In genomic region chr2:132283236-132284070, GRCm38 (mm10) we compare ENCODE assay signal across 8 mouse cellular contexts. TPM values are rescaled to one million over a fixed set of nuclear protein-coding genes. Genes with fewer than 3 reads are reported as not detected.
DNase-seq lines count a peak whose midpoint lies in the region; ATAC-seq and TF ChIP-seq lines count a peak whose summit lies in the region.

No protein-coding gene starts in this region.

- no peaks in the 10 kb centered on the region for H3K27me3 ChIP-seq in lung, embryonic 15.5 days
- H3K27me3 ChIP-seq in forebrain, embryonic 12.5 days: no peaks in the 10 kb centered on the region
- no peaks in the 10 kb centered on the region for H3K27me3 ChIP-seq in limb, embryonic 14.5 days (ENCODE audit: control insufficient read depth, insufficient read depth, low read length)
- H3K27me3 ChIP-seq in small intestine, adult 2 months (ENCODE audit: control insufficient read depth, insufficient read depth, low read length): no peaks in the 10 kb centered on the region

- peak; percentile 55; the same call in 1 of the 2 replicates for ATAC-seq in lung, embryonic 15.5 days (ENCODE audit: borderline replicate concordance, extremely low read depth, low FRiP score, low TSS enrichment)
- peak; percentile 50; the same call in 1 of the 2 replicates for ATAC-seq in forebrain, embryonic 12.5 days (ENCODE audit: low FRiP score)
- ATAC-seq in limb, embryonic 14.5 days (ENCODE audit: low FRiP score, low read depth): 0 out of 2 replicates have a peak, but pooled peaks have one; percentile 24

- no peak overlapping the region for H3K4me3 ChIP-seq in lung, embryonic 15.5 days
- H3K4me3 ChIP-seq in forebrain, embryonic 12.5 days (replicated peaks): no peak overlapping the region
- H3K4me3 ChIP-seq in limb, embryonic 14.5 days (replicated peaks; ENCODE audit: low read length): no peak overlapping the region
- H3K4me3 ChIP-seq in small intestine, adult 2 months (ENCODE audit: low read depth, low read length): no peak overlapping the region

- H3K27ac ChIP-seq in lung, embryonic 15.5 days: peak overlapping the region; percentile 80
- peak overlapping the region; percentile 85 for H3K27ac ChIP-seq in forebrain, embryonic 12.5 days
- no peak overlapping the region for H3K27ac ChIP-seq in limb, embryonic 14.5 days (replicated peaks; ENCODE audit: low read depth, low read length)
- peak overlapping the region; percentile 19 for H3K27ac ChIP-seq in small intestine, adult 2 months (ENCODE audit: insufficient read depth, low read depth, low read length)

- H3K9me3 ChIP-seq in lung, embryonic 15.5 days: no peaks in the 10 kb centered on the region
- no peaks in the 10 kb centered on the region for H3K9me3 ChIP-seq in forebrain, embryonic 12.5 days
- H3K9me3 ChIP-seq in limb, embryonic 14.5 days (ENCODE audit: control insufficient read depth, low read length): no peaks in the 10 kb centered on the region

- no peak for DNase-seq in lung, postnatal 4 days
- no peak for DNase-seq in limb, embryonic 14.5 days (ENCODE audit: low spot score)
- no peak for DNase-seq in cerebellum, adult 18-20 months
- DNase-seq in left cerebral cortex, postnatal 25 days (ENCODE audit: low spot score in 2 of 2): no peak
- no peak for DNase-seq in gastrocnemius, postnatal 36 days

- no peak for TF ChIP-seq CTCF in small intestine, adult 2 months (IDR thresholded peaks at IDR 0.05; ENCODE audit: extremely low read depth, insufficient read length, insufficient replicate concordance, low read depth, low read length)

- peaks cover 50% of the 10 kb centered on the region for H3K4me1 ChIP-seq in lung, embryonic 15.5 days
- H3K4me1 ChIP-seq in forebrain, embryonic 12.5 days: peaks cover 40% of the 10 kb centered on the region
- H3K4me1 ChIP-seq in limb, embryonic 14.5 days (ENCODE audit: control insufficient read depth, insufficient read depth, low read length): peaks cover 11% of the 10 kb centered on the region
- peaks cover 16% of the 10 kb centered on the region; the same call in 1 of the 2 replicates for H3K4me1 ChIP-seq in small intestine, adult 2 months (ENCODE audit: control insufficient read depth, insufficient read depth, insufficient read length, low read length)

- H3K4me2 ChIP-seq in lung, embryonic 15.5 days: peak overlapping the region; percentile 20; the same call in 1 of the 2 replicates
- peak overlapping the region; percentile 24; the same call in 1 of the 2 replicates for H3K4me2 ChIP-seq in forebrain, embryonic 12.5 days
- H3K4me2 ChIP-seq in limb, embryonic 14.5 days (replicated peaks; ENCODE audit: low read depth, low read length, severe bottlenecking): no peak overlapping the region

- H3K9ac ChIP-seq in lung, embryonic 15.5 days: no peak overlapping the region
- H3K9ac ChIP-seq in forebrain, embryonic 12.5 days: no peak overlapping the region; the same call in 1 of the 2 replicates
- H3K9ac ChIP-seq in limb, embryonic 14.5 days (ENCODE audit: low read depth, low read length, severe bottlenecking): no peak overlapping the region

- H3K36me3 ChIP-seq in lung, embryonic 15.5 days: no peaks in the 10 kb centered on the region
- H3K36me3 ChIP-seq in forebrain, embryonic 12.5 days (replicated peaks): peaks cover 5% of the 10 kb centered on the region; the same call in 1 of the 2 replicates
- H3K36me3 ChIP-seq in limb, embryonic 14.5 days (ENCODE audit: control insufficient read depth, insufficient read depth, low read length): peaks cover 4% of the 10 kb centered on the region; the same call in 1 of the 2 replicates
- peaks cover 2% of the 10 kb centered on the region; the same call in 1 of the 2 replicates for H3K36me3 ChIP-seq in small intestine, adult 2 months (ENCODE audit: control insufficient read depth, insufficient read depth, low read length)

- TF ChIP-seq POLR2A in limb, embryonic 14.5 days (IDR thresholded peaks at IDR 0.05; ENCODE audit: borderline replicate concordance, extremely low read depth, insufficient read depth, insufficient read length): no peak
- no peak for TF ChIP-seq POLR2A in small intestine, adult 2 months (IDR thresholded peaks at IDR 0.05; ENCODE audit: low read depth, low read length)

- intact Hi-C loops in left cerebral cortex, postnatal 25 days (cut with DNase I): no loop called here
- intact Hi-C loops in gastrocnemius, postnatal 36 days (cut with DNase I): no loop called here

- WGBS in lung, embryonic 15.5 days: 46% methylated on average over 15 of the region's 15 CpGs
- WGBS in forebrain, embryonic 12.5 days: 34% methylated on average over 15 of the region's 15 CpGs
- WGBS in limb, embryonic 14.5 days: 63% methylated on average over 15 of the region's 15 CpGs
- 50% methylated on average over 15 of the region's 15 CpGs for WGBS in small intestine, adult 2 months

RNA-seq across cellular contexts. Expression of gene Cds2, which starts 20.5 kb away (rescaled TPM):
- 24.4 and 24.6 TPM in 2 replicates for polyA plus RNA-seq in lung, embryonic 15.5 days (2015; fragmentation: Nextera tagmentation; extraction: Ambion mirVana)
- 36.4 and 37.8 TPM in 2 replicates for polyA plus RNA-seq in forebrain, embryonic 12.5 days (2016; fragmentation: Nextera tagmentation; extraction: Ambion mirVana)
- polyA plus RNA-seq in limb, embryonic 14.5 days (2012; rRNA removed): 21.2 and 26.1 TPM in 2 replicates
- 17.1 and 25.1 TPM in 2 replicates for polyA plus RNA-seq in limb, embryonic 14.5 days (2014; fragmentation: Nextera tagmentation; extraction: Ambion mirVana)
- polyA plus RNA-seq in small intestine, adult 2 months (2012; rRNA removed): 9.6 and 21.2 TPM in 2 replicates
- 100 to 1,000 TPM; 234 to 245 TPM for total RNA-seq in left cerebral cortex, postnatal 25 days (2021)
- total RNA-seq in gastrocnemius, postnatal 36 days (2021): 10 to 100 TPM; 14.4 to 15.0 TPM

RNA-seq across cellular contexts. Expression of gene Pcna, which starts 30.3 kb away (rescaled TPM):
- 284 and 298 TPM in 2 replicates for polyA plus RNA-seq in lung, embryonic 15.5 days (2015; fragmentation: Nextera tagmentation; extraction: Ambion mirVana)
- polyA plus RNA-seq in forebrain, embryonic 12.5 days (2016; fragmentation: Nextera tagmentation; extraction: Ambion mirVana): 322 and 337 TPM in 2 replicates
- 284 and 315 TPM in 2 replicates for polyA plus RNA-seq in limb, embryonic 14.5 days (2012; rRNA removed)
- polyA plus RNA-seq in limb, embryonic 14.5 days (2014; fragmentation: Nextera tagmentation; extraction: Ambion mirVana): 229 and 234 TPM in 2 replicates
- polyA plus RNA-seq in small intestine, adult 2 months (2012; rRNA removed): 32.6 and 54.9 TPM in 2 replicates
- total RNA-seq in left cerebral cortex, postnatal 25 days (2021): 10 to 100 TPM; 49.1 to 51.8 TPM
- total RNA-seq in gastrocnemius, postnatal 36 days (2021): 10 to 100 TPM; 19.7 to 20.7 TPM

RNA-seq across cellular contexts. Expression of gene Tmem230, which starts 35.8 kb away (rescaled TPM):
- 43.6 and 46.2 TPM in 2 replicates for polyA plus RNA-seq in lung, embryonic 15.5 days (2015; fragmentation: Nextera tagmentation; extraction: Ambion mirVana)
- 44.6 and 51.1 TPM in 2 replicates for polyA plus RNA-seq in forebrain, embryonic 12.5 days (2016; fragmentation: Nextera tagmentation; extraction: Ambion mirVana)
- polyA plus RNA-seq in limb, embryonic 14.5 days (2012; rRNA removed): 69.4 and 72.1 TPM in 2 replicates
- polyA plus RNA-seq in limb, embryonic 14.5 days (2014; fragmentation: Nextera tagmentation; extraction: Ambion mirVana): 47.2 and 55.6 TPM in 2 replicates
- polyA plus RNA-seq in small intestine, adult 2 months (2012; rRNA removed): 112 and 227 TPM in 2 replicates
- 10 to 100 TPM; 32.1 TPM for total RNA-seq in left cerebral cortex, postnatal 25 days (2021)
- total RNA-seq in gastrocnemius, postnatal 36 days (2021): 10 to 100 TPM; 18.1 to 22.8 TPM
